Mouse (Mus musculus) lung, adult 2 months (tissue): ENCODE measurements around the gene Tmpo.

Experiments used
- CTCF ChIP-seq: fragments of 200-500 bp; IDR thresholded peaks from 2 replicates; pipeline ENCODE4 v1.5.1; 2011; ENCODE audit warnings: mild to moderate bottlenecking, low read length, control low read depth; ENCODE audit not compliant: insufficient read depth
- POLR2A ChIP-seq: fragments of 200-500 bp; IDR thresholded peaks from 2 replicates; pipeline ENCODE4 v1.6.1; 2011; ENCODE audit warnings: low read depth, mild to moderate bottlenecking, control low read depth, low read length, borderline replicate concordance; ENCODE audit errors: extremely low read depth

GRCm38 (mm10) chr10:91179834-91180233, 1.3 kb downstream of the Tmpo start:
- no peak for TF ChIP-seq POLR2A
- no peak for TF ChIP-seq CTCF
